21 mouse cellular contexts compared by ENCODE assay signal in genomic region chr9:67627196-67627595, GRCm38 (mm10).
"Had no signal": no experiment of that assay in that cellular context is flagged by ENCODE, and none has a peak within 500 bp of the region (broad histone marks: within the 10 kb centered on the region; RNA-seq: fewer than 3 reads in every experiment).

No protein-coding gene starts in this region.

- H3K27ac ChIP-seq: lung, embryonic 15.5 days; macrophage; midbrain, embryonic 10.5 days; midbrain, embryonic 12.5 days; neural tube, embryonic 13.5 days; neural tube, embryonic 15.5 days had no signal

- H3K4me3 ChIP-seq: lung, embryonic 15.5 days; midbrain, embryonic 10.5 days; midbrain, embryonic 12.5 days; myocyte; neural tube, embryonic 13.5 days; neural tube, embryonic 15.5 days had no signal

- H3K9ac ChIP-seq: lung, embryonic 15.5 days; midbrain, embryonic 12.5 days; neural tube, embryonic 13.5 days; neural tube, embryonic 15.5 days had no signal

- ATAC-seq: lung, postnatal 0 days; midbrain, embryonic 16.5 days had no signal

- H3K36me3 ChIP-seq: lung, embryonic 15.5 days; midbrain, embryonic 10.5 days; midbrain, embryonic 12.5 days; neural tube, embryonic 13.5 days; neural tube, embryonic 15.5 days had no signal

- DNase-seq: lung, adult 2 months; lung, postnatal 14 days; lung, postnatal 36 days; midbrain, embryonic 14.5 days; retina, postnatal 1 day; right cerebral cortex, adult 18-20 months; right cerebral cortex, postnatal 25 days; right cerebral cortex, postnatal 4 days; spleen, adult 18-20 months; thymus, adult 18-20 months; thymus, postnatal 14 days; thymus, postnatal 36 days had no signal

- H3K9me3 ChIP-seq: lung, embryonic 15.5 days; midbrain, embryonic 10.5 days; midbrain, embryonic 12.5 days; neural tube, embryonic 13.5 days; neural tube, embryonic 15.5 days had no signal

- H3K4me2 ChIP-seq: lung, embryonic 15.5 days; midbrain, embryonic 12.5 days; neural tube, embryonic 13.5 days; neural tube, embryonic 15.5 days had no signal

- H3K27me3 ChIP-seq: neural tube, embryonic 15.5 days had no signal
